Mouse (Mus musculus) myocyte (in vitro differentiated cells): ENCODE data around the gene Rars.

Experiments used
- E2F4 ChIP-seq: IDR thresholded peaks from one replicate; pipeline ENCODE4 v1.6.1; 2011; ENCODE audit warnings: mild to moderate bottlenecking, control low read depth, moderate library complexity; ENCODE audit not compliant: insufficient read depth
- MAX ChIP-seq: IDR thresholded peaks from one replicate; pipeline ENCODE4 v1.6.1; 2011; ENCODE audit warnings: low read depth, mild to moderate bottlenecking, control low read depth
- POLR2A ChIP-seq: IDR thresholded peaks from one replicate; pipeline ENCODE4 v1.6.1; 2011; ENCODE audit warnings: low read depth, mild to moderate bottlenecking, control low read depth, moderate library complexity; ENCODE audit not compliant: insufficient read length
- POLR2AphosphoS2 ChIP-seq: IDR thresholded peaks from one replicate; pipeline ENCODE4 v1.6.1; 2011; ENCODE audit warnings: low read depth, control low read depth; ENCODE audit not compliant: insufficient read length
- REST ChIP-seq: IDR thresholded peaks from one replicate; pipeline ENCODE4 v1.6.1; 2011; ENCODE audit warnings: mild to moderate bottlenecking, control low read depth, moderate library complexity; ENCODE audit not compliant: insufficient read depth, insufficient read length
- TCF12 ChIP-seq: IDR thresholded peaks from one replicate; pipeline ENCODE4 v1.6.1; 2011; ENCODE audit warnings: mild to moderate bottlenecking, control low read depth; ENCODE audit not compliant: poor library complexity, insufficient read depth, severe bottlenecking
- TCF3 ChIP-seq: IDR thresholded peaks from one replicate; pipeline ENCODE4 v1.6.1; 2011; ENCODE audit warnings: low read depth, control low read depth; ENCODE audit not compliant: insufficient read length
- USF1 ChIP-seq: IDR thresholded peaks from one replicate; pipeline ENCODE4 v1.6.1; 2011; ENCODE audit warnings: low read depth, mild to moderate bottlenecking, control low read depth, moderate library complexity

DNA sequence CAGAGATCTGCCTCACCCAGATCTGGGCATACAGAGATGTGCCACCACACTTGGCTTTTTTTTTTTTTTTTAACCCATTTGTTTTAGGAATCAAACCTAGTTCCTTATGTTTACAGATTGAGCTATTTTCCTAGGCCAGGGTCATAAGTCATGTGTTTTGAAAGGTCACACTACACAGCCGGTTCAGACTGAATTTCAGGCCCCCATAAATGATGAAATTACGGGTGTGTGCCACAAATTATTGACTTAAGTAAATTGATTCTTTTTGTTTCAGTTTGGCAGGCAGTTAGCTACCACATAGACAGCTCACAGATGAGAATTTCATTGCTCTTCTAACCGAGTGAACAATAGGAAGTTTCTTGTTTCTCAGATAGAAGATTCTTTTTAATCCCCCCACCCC, 50.3 kb downstream of the Rars start:
- TF ChIP-seq TCF3: no peak
- TF ChIP-seq POLR2A: no peak
- no peak for TF ChIP-seq E2F4
- no peak for TF ChIP-seq TCF12
- no peak for TF ChIP-seq MAX
- no peak for TF ChIP-seq USF1
- TF ChIP-seq POLR2AphosphoS2: no peak
- no peak for TF ChIP-seq REST
